Mouse (Mus musculus): Measurements from ENCODE around the gene Egfem1.

The Egfem1 gene

DNA sequence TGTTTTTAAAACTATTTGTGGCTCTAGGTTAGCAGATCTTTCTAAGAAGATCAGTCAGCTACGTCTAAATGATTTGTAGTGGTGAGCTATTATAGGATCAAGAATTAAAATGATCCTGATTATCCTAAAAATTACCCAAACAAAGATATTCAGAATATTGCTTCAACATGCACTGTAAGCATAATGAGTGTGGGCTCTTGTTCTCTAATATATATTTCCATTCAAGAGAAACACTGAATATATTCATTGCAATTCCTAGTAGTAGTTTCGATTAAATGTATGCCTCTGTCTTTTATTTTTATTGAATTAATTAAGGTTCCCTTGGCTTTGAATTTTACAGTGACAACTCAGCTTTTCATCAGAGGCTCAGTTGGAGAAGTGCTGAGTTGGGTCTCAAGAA is 527.4 kb downstream of the Egfem1 start:
- DNase-seq = no peak

GRCm38 (mm10) chr3:29619586-29619985 is 537.8 kb downstream of the Egfem1 start:
- DNase-seq = no peak

DNA sequence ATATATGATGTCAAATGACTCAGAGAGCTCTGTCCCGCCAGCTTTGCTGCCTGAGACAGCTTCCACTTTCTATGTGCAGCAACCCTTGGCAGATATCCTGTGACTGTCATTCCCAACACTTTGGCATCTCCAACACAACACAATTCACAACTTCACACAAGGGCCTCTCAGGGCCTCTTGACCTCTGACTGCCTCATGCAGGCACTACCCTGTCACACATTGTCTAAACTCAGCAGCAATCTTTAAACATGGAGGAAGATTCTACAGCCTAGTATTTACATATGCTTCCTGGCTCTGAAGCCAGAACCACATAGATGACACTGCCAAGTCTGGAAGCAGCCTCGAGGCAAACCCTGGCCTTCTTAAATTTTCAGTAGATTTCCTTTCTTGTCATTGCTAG is 558.0 kb downstream of the Egfem1 start:
- DNase-seq = no peak

DNA sequence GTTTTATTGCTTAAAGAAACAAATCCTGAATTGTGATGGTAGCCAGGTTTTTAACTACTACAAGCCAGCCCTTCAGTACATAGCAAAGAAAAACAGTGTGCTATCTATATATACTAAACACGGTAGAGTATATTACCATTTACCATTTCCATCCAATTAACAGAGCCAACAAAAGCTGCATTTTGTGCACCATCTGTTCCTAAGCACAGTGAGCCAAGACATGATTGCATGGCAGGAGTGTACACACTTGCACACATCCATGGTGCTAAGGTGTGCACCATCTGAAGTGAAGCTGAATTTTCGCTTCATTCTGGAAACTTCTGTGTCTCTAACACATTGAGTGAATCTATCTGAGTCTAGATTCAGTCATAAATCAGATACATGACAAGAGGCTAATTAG is 585.0 kb downstream of the Egfem1 start:
- no peak for DNase-seq

DNA sequence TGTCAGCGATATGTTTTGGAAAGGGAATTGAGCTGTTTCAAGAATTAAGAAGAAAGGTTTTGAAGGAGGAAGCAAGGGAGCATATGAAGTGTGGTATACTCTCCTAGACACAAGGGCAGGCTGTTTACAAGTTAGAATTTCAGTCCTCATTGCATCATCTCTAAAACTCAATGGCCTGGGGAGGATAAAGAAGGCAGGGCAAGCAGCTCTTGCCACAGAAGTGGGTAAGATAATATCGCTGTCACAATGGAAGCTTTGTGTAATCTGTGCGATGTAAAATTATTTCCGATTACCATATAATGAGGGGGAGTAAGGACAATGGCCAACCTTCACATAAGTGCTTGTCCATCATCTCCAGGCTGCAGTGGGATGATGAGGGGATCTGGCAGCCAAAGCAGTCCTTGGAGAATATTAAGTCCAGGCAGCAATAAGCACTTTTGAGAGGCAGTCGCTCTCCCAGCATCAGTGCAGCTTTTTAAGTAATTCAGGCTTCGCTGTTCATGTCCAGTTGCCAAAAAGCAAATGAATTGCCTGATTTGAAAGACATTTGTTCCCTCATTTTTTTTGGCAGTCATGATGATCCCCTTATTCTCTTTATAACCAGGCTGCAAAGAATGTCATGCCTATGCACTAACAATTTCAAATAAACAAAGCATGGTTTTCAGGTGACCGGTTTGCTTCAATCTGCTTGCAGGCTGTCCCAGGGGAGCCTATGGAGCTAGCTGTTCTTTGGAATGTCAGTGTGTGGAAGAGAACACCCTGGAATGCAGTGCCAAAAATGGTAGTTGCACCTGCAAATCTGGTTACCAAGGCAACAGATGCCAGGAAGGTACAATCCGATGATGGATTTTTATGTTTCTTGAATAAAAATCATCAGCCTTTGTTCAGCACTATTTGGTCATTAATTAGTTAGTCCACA is 607.8 kb downstream of the Egfem1 start:
- no peak for DNase-seq

DNA sequence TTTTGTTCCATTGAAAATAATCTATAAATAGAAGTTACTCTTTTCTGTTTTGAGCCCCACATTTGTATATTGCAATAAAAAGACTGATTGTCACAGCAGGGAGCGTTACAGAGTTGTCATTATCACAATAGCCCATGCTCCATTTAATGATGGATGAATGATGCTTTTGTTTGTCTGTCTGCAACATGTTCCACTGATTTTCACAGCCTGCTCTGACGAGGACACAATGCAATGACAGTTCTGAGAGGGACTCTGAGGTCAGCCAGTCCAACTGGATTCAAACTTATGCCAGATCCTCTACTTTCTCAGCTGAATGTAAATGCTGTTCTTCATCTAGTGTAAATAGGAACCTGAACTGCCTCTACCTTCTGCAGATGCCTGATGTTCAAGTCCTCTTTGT is 619.3 kb downstream of the Egfem1 start:
- no peak for DNase-seq

DNA sequence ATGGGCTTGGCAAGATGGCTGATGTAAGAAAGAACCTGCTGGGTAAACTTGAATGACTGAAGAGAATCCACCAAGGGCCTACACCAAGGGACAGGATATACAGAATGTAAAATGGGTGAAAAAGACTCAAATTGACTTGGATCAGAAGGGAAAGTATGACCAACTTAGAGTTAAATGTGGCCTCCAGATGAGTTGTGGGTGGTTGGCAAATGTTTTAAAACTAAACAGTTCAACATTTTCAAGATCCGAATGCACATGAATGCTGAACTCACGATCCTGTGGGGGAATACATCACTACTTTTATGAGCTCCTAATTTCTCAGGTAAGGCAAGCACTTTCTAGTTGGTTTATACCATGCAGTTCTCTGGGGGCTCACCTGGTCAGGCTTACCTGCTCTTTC is 625.0 kb downstream of the Egfem1 start:
- no peak for DNase-seq

DNA sequence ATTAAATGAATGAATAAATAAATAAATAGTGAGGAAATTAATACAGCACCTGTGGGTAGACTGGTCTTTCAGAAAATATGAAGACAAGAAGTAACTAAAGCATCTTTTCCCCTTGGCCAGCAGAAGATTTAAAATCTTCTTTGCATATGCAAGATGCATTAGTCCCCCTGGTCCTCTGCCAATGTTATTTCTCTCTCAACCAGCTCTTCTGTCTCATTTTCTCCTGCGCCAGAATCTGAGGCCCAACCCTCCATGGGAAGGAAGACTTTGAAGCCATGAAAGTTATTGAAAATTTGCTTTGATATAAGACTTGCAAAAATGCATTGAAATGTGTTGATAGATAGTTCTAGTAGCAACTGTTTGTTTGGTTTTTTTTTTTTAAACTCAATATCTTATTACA is 625.6 kb downstream of the Egfem1 start:
- no peak for DNase-seq

DNA sequence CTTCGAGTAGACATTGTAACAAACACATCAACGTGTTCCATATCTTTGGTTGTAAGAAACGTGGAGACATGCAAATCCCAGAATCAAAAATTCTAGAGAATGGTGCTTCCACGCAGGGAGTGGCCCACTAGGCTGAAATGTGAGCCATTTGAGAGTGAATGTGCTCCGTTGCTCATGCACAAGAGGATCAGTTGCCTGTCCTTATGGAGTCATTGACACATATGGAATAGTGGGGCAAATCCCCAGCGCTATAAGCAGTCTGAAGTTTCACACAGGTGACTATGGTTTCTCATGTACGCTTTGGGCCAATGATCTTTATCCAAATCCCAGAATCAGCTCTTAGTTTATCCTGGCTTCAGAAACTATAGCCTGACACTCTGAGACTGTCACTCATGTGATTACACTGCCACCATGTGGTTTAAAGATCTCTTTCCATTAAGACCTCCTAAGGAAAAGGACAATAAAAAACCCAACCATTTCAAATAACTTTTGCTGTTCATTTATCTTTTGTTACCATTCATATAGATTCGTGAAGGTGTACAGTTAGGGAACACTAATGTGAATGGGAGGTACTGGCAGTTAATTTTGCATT is 644.6 kb downstream of the Egfem1 start:
- DNase-seq = peak; percentile 40

- peak; percentile 67 for DNase-seq
Measured at GRCm38 (mm10) chr3:29730062-29730760, 648.4 kb downstream of the Egfem1 start.

- no peak for DNase-seq
Measured at GRCm38 (mm10) chr3:29731509-29731908, 649.7 kb downstream of the Egfem1 start.

DNA sequence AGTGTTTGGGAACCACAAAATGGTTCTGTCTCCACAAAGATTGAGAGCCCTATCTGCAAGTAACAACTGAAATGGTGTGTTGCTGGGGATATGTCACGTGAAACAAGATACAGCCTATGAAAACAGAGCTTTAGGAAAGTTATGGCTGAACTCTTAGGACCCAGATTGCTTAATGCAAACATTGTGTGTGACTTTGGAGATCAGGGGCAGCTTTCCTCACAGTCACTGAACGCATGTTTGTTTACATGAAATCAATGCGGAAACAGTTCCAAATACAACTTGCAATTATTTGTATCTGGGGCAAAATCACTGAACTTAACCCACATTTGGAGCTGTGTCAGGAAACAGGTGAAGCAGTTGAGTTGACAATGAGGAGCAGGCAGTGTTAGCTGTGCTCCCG is 650.8 kb downstream of the Egfem1 start:
- no peak for DNase-seq

DNA sequence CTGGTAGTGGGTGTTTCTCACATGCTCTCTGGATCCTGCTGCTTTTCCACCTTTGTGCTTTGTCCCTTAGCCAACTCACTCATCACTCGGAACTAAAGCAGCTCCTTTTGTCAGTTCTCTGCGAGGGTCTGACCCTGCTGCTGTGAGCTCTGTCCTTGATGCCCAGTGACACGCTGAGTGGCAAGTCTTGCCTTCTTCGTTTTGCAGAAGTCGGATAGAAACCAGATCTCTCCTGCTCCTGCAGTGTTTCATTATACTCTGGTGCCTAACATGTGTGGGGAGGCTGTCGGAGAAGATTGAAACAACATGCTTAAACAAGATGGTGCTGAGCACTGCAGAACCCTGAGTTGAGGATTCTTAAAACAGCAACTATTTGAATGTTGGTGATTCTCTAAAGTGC is 652.4 kb downstream of the Egfem1 start:
- DNase-seq = no peak

GRCm38 (mm10) chr3:29739292-29739691 is 657.5 kb downstream of the Egfem1 start:
- DNase-seq = peak; percentile 45
